Mouse (Mus musculus): ENCODE results near the gene Olfr884. TPM values are rescaled to one million over a fixed set of nuclear protein-coding genes. Genes with fewer than 3 reads are reported as not detected.

The Olfr884 gene
- not detected in 2 replicates for polyA plus RNA-seq (2012; rRNA removed)

DNA sequence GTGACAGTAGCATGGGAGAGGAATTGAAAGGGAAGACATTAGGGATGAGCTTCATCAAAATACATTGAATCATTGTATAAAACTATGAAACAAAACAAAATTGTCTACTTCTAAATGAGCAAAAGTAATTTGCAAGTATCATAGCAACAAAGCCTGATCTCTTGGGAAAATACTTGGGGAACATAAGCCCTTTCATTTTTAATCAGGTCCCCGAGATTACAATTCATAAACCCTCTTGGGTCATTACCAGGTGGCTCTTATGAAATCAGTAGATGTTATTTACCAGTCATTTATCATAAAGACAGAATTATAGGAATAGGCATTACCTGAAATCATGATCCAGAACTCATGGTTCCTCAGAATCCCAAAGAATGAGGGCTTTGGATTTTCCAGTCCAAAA lies at the start of gene Olfr884:
TSS of gene Olfr884 (plus strand) at position 301 of the 400 bp plus-strand sequence.

DNA sequence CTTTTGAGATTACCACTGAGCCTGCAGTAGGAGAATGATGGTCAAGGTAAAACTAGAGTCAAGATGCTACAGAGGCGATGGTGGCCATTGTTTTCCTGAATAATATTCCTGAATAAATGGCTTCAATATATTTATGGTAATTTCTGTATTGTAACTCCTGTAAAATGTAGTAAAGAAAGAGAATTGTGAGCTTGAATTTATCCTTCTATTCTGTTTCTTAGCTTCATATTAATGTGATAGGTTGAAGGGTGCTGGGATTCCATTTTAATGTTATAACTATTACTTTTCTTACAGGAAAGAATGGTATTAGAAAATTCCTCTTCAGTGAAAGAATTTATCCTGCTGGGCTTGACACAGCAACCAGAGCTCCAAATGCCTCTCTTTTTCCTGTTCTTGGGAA lies 20.8 kb upstream of the Olfr884 start, which contains the start of gene Olfr883:
TSS of gene Olfr883 (plus strand) at position 301 of the 400 bp plus-strand sequence.

DNA sequence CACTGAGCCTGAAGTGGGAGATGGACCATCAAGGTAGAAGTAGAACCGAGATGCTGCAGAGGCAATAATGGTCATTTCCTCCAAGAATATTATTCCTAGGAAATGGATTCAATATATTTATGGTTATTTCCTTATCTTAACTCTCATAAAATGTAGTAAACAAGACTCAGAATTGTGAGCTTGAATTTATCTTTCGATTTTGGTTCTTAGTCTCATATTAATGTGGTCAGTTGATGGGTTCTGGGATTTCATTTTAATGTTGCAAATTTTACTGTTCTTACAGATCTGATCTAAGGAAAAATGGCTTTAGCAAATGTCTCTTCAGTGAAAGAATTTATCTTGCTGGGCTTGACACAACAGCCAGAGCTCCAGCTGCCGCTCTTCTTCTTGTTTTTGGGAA lies 14.7 kb downstream of the Olfr884 start, which contains the start of gene Olfr885:
TSS of gene Olfr885 (plus strand) at position 301 of the 400 bp plus-strand sequence.

DNA sequence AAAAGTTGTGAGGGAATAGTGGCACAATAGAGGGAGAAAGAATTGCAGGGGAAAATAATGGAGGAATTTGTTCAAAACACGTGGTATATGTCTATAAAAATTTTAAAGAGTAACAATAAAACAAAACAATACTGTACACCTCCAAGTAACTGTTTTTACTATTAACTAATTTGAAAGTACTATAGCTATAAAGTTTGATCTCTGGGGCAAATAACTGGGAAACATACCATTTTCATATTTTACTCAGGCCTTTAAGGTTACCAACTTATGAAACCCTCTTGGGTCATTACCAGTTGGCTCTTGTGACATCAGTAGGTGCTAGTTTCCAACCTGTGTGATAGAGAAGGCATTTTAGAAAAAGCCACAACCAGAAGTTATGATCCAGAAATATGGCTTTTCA lies 37.4 kb downstream of the Olfr884 start, which contains the start of gene Olfr887:
TSS of gene Olfr887 (plus strand) at position 301 of the 400 bp plus-strand sequence.

Other genes starting within 250 kb of the Olfr884 start
- gene Olfr876, start 243.5 kb upstream of the Olfr884 start, polyA plus RNA-seq (2012; rRNA removed): not detected in 2 replicates
- 0.29 TPM in 1 of 2 replicates, not detected in the other for gene Olfr877, start 192.3 kb upstream of the Olfr884 start, polyA plus RNA-seq (2012; rRNA removed)
- gene Olfr145, start 149.8 kb upstream of the Olfr884 start, polyA plus RNA-seq (2012; rRNA removed): not detected in 2 replicates
- gene Olfr878, start 128.7 kb upstream of the Olfr884 start, polyA plus RNA-seq (2012; rRNA removed): 0.35 TPM in 1 of 2 replicates, not detected in the other
- gene Olfr881, start 54.7 kb upstream of the Olfr884 start, polyA plus RNA-seq (2012; rRNA removed): not detected in 2 replicates
- gene Olfr883, start 20.7 kb upstream of the Olfr884 start, polyA plus RNA-seq (2012; rRNA removed): not detected in 2 replicates
- not detected in 2 replicates for gene Olfr885, start 14.8 kb downstream of the Olfr884 start, polyA plus RNA-seq (2012; rRNA removed)
- gene Olfr887, start 37.5 kb downstream of the Olfr884 start, polyA plus RNA-seq (2012; rRNA removed): not detected in 2 replicates
- not detected in 2 replicates for gene Olfr888, start 61.6 kb downstream of the Olfr884 start, polyA plus RNA-seq (2012; rRNA removed)
- not detected in 2 replicates for gene Olfr889, start 68.6 kb downstream of the Olfr884 start, polyA plus RNA-seq (2012; rRNA removed)
- not detected in 2 replicates for gene Olfr890, start 96.0 kb downstream of the Olfr884 start, polyA plus RNA-seq (2012; rRNA removed)
- gene Olfr891, start 134.3 kb downstream of the Olfr884 start, polyA plus RNA-seq (2012; rRNA removed): not detected in 2 replicates
- not detected in 2 replicates for gene Olfr893, start 161.8 kb downstream of the Olfr884 start, polyA plus RNA-seq (2012; rRNA removed)
- not detected in 2 replicates for gene Olfr894, start 171.5 kb downstream of the Olfr884 start, polyA plus RNA-seq (2012; rRNA removed)
- not detected in 2 replicates for gene Olfr143, start 206.2 kb downstream of the Olfr884 start, polyA plus RNA-seq (2012; rRNA removed)
- gene Olfr895, start 221.3 kb downstream of the Olfr884 start, polyA plus RNA-seq (2012; rRNA removed): not detected in 2 replicates
- gene Olfr896-ps1, start 244.6 kb downstream of the Olfr884 start, polyA plus RNA-seq (2012; rRNA removed): not detected in 2 replicates

All from ovary, adult 2 months (tissue).